Mouse (Mus musculus) heart, adult 2 months (tissue): Measurements from ENCODE around the gene Tnfsf8.

Experiments used
- CTCF ChIP-seq: fragments of 200-600 bp; IDR thresholded peaks from 2 replicates; pipeline ENCODE4 v1.8.1; 2022; ENCODE audit warnings: antibody characterized with exemption, mild to moderate bottlenecking, moderate library complexity
- EP300 ChIP-seq: fragments of 200-500 bp; IDR thresholded peaks from 2 replicates; pipeline ENCODE4 v1.6.1; 2011; ENCODE audit warnings: low read depth, low read length, control low read depth; ENCODE audit not compliant: insufficient read depth
- POLR2A ChIP-seq: fragments of 200-500 bp; IDR thresholded peaks from 2 replicates; pipeline ENCODE4 v1.6.1; 2011; ENCODE audit warnings: mild to moderate bottlenecking, low read depth, low read length, control low read depth; ENCODE audit not compliant: insufficient read depth

GRCm38 (mm10) chr4:63906050-63906449, 44.9 kb upstream of the Tnfsf8 start:
- no peak for TF ChIP-seq CTCF
- TF ChIP-seq POLR2A = no peak
- TF ChIP-seq EP300 = no peak
